Mouse (Mus musculus): Measurements from ENCODE around the gene Rpl9-ps1.

Gene Rpl9-ps1

DNA sequence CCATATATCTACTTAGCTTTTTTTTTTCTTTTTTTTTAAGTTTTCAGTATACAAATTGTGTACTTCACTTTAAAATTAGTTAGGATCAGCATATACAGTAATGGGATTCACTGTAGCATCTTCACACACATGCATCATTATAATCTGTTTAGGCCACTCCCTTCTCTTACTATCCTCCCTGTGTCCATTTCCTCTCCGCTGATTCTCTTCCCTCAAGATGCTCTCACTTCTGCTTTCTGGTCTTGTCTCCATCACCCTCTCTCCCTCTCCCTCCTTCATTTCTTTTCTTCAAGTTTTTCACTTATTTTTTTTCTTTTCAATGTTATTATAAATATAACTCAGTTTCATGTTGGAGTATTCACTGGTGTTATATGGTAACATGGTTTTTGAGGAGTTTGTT lies 26.4 kb downstream of the Rpl9-ps1 start:
- DNase-seq: no peak

DNA sequence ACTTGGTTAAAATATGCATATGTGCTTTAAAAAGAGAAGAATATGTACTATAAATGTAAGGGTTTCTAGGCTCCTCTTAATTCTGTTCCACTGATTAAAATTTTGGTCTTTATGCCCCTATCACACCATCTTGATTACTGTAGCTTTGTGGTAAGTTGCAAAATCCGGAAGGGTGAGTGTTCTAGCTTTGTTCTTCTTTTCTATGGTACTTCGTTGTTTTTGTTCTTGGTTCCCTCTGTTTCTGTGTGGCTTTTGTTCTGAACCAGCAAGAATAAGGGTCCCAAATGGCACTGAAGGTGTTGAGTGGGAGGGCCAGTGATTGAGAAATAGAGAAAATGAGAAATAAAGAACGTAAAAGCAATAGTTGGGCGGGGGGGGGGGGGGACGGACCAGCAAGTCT lies 27.2 kb downstream of the Rpl9-ps1 start:
- no peak for DNase-seq

DNA sequence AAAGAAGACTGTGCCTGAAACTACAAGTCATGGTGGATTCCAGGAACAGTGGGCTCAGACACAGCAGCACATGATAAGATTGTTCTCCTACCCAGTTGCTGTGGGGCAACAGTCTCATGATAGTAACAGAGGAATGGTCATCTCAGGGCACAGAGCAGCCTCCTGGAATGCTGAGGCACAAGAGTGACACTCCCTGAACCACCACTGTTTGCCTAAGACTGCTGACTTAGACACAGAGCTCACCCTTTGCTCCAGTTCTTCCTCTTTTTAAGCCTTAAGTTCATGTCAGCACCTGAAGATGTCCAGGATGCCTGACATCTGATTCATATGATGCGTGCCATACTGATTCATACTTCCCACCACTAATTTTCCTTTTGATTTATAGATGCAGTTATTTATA lies 28.8 kb downstream of the Rpl9-ps1 start:
- no peak for DNase-seq

DNA sequence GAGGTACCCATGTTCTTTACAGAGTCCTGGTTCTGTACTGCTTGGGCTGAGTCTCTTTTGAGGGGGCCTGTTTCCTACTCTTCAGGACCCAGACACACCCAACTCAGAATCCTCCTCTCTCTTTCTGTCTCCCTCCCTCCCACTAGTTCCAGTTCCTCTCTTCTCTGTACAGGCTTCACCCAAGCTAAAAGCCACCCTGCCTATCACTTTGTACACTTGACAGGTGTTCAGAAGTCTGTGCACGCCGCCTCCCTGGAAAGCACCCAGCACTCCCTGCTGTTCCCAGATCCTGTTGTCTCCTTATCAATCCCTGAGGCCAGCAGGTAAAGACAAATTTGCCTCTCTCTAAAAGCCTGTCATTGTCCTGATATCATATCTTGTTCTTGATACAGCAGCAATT lies 34.5 kb downstream of the Rpl9-ps1 start:
- no peak for DNase-seq

DNA sequence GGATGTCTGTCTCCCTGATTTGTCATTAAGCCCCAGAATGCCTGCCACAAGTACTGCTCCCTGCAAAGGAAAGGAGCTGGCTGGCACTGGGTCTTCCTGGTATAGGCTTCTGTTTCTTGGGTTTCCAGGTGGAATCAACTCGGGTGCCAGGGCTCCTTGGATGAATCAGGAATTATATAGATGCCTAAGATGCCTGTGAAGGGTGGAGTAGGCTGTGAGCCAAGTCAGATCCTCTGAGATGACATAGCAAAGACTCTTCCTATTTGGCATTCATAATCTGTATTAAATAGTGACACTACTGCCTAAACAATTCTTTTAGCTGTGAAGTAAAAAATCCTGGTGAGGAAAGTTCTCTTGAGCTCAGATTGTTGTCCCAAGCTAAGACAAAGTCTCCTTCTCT lies 39.0 kb downstream of the Rpl9-ps1 start:
- DNase-seq: no peak

DNA sequence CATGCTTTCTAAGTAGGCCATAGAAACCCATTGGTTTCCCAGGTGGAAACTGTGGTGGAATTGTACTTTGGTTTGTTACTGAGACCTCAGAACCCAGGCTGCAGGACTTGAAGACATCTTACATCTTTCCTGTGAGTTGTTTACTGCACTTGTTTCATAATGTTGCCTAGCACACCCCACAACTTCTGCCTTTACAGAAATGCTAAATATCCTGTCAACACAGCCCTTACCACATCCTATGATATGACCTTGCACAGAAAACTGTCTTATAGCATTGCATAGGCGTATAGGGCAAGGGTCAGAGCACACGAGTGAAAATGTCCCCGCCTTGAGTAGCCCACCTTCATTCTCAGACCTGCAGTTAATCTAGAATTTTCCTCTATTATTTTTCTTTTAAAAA lies 39.9 kb downstream of the Rpl9-ps1 start:
- DNase-seq: no peak

DNA sequence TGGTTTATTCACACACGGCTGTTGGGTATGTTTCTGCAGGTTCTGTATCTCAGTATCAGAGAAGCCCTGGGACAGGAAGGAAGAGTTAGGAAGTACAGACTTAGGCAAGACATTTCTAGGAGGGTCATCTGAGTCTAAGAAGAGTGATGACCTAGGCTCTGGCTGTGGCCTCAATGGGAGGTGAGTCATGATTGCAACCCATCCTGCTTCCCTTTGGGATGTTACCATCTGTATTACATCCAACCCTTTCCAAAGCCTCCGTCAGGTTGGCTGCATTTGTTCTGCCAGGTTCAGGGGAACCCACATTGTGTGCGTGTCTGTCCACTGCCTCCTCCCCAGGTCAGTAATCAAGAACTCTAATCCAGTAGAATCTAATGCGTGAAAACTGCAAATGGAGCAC lies 40.7 kb downstream of the Rpl9-ps1 start:
- no peak for DNase-seq

DNA sequence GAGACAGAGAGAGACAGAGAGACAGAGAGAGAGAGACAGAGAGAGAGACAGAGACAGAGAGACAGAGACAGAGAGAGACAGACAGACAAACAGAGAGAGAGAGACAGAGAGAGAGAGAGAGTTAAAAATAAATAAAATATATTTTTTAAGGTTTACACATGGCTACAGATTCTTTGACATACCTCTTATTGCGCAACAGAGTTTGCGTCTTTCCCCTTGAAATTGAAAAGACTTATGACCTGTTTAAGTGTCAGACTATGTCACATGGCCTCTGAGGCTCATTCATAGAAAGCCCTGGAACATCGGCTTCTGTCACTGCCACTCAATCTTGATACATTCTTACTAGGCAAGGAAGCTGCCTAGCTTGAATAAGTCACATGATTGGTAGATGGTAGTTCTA lies 42.0 kb downstream of the Rpl9-ps1 start:
- no peak for DNase-seq

DNA sequence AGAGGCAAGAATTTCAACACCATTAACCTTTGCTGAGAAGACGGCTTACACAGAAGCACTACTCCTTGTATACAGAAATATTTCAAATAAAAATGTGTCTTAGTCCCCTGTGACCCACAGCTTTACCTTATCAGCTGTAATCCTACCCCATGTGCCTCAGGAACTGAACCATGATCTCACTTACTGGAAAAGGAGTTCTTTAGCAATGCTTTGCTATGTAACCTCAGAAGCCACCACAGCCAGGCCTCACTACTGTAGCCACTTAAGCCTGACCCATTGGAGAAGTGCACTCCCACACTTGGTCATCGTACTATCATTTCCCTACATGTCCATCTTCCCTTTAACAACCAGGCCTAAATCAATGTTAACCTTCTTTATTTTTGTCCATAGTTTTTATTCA lies 44.8 kb downstream of the Rpl9-ps1 start:
- DNase-seq: no peak

DNA sequence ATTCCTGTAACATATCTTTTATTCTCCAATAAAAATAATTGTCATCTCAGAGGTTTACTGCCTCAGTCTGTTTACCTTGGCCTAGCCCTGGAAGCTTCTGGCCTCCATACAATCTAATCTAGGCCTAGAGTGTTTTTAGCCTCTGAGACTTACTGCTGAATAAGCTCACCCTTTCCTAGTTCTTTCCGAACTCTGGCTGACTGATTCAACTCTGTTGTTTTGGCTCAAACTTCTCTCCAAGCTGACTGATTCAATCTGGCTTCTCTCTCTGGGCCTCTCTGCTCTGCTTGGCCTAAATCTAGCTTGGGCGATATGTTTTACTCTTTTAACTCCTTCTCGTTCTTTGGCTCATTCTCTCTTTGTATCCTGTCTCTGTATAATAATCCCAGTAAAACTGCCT lies 46.4 kb downstream of the Rpl9-ps1 start:
- DNase-seq: no peak

DNA sequence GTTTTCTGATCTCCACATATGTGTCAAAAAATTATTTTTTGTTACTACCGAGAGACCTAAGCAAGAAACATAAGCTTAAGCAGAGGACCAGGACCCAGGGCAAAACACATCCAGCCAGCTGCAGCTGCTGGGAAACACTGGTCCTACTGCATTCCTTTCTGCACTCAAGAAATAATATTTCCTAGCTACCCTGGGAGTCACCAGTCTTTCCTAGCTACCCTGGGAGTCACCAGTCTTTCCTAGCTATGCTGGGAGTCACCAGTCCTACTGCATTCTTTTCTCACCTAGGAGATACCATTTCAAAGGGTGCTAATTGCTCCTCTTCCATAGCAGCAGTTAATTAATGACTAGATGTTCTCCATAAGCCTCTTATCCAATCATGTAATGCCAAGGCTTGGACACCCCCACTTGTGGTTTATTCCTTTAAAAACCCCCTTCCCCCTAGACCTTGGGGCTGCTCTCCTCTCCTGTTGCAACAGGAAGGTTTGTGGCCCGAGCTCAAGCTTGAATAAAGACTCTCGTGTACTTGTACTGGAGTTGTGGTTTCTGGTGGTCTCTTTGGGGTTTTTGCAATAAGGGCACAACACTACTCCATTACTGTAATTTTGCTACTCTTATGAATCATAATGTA lies 47.1 kb downstream of the Rpl9-ps1 start:
- DNase-seq: no peak

DNA sequence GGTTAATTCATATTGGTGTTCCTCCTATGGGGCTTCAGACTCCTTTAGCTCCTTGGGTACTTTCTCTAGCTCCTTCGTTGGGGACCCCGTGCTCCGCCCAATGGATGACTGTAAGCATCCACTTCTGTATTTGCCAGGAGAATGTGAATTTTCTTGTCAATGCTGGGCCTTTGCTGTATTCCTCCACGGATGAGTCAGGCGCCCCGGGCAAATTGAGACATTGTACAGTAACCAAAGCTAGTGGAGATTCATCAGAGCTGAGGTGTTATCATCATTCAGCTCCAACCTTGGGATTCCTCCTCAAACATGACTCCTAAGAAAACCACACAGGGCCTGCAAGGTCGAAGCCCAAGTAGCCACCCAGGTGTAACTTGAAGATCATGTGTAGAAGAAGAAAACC lies 47.6 kb downstream of the Rpl9-ps1 start:
- no peak for DNase-seq

DNA sequence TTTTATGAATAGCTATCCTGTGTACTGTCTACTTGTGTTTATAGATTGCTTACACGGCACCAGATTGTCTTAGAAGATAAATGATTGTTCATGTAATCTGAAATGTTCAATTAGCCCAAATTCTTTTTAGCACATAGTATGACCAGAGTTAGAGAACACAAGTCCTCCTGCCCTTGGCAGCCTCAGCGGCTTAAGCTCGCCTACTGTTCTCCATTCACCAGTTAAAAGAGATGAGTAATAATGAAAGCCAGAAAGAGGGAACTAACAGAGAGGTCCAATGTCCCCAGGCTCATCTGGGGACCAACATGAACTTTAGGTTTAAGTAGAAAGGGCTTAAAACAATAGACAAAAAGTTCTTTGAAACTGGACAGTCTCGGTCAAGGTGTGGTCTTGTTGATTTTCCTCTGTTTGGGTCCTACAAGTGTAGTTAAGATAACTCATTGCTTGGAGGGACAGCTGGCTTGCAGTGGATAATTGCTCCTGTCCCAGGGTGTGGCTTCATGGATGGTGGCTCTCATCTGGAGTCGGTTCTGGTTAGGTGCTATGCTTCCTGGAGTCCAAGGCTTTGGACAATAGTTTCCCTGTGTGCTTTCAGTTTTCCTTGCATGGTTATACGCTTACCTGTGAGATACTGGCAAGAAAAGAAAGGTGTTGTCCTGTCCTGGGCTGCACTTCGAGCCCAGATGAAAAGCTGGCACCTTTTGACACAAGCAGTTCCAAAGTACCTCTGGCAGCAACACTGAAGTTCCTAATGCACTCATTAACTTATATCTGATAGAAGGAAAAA lies 49.6 kb downstream of the Rpl9-ps1 start:
- no peak for DNase-seq

Data from cerebellum, adult 11-12 months (tissue).